ENCODE assay signal across 10 mouse cellular contexts in genomic region chr12:80646377-80646776, GRCm38 (mm10). TPM values are rescaled to one million over a fixed set of nuclear protein-coding genes. Genes with fewer than 3 reads are reported as not detected.
A peak's percentile ranks its signal among the peaks of the same experiment; 100 is the strongest.
DNase-seq lines count a peak whose midpoint lies in the region; ATAC-seq and TF ChIP-seq lines count a peak whose summit lies in the region.
"Had no signal": no experiment of that assay in that cellular context is flagged by ENCODE, and none has a peak within 500 bp of the region (broad histone marks: within the 10 kb centered on the region; RNA-seq: fewer than 3 reads in every experiment).

No protein-coding gene starts in this region.

- peaks cover 17% of the 10 kb centered on the region for H3K4me1 ChIP-seq in kidney, postnatal 0 days (replicated peaks; ENCODE audit: insufficient read depth, low read length)
- H3K4me1 ChIP-seq in embryonic facial prominence, embryonic 15.5 days, result peaks cover 31% of the 10 kb centered on the region
- peaks cover 28% of the 10 kb centered on the region for H3K4me1 ChIP-seq in hindbrain, postnatal 0 days (ENCODE audit: insufficient read depth, low read length)
- peaks cover 36% of the 10 kb centered on the region for H3K4me1 ChIP-seq in midbrain, embryonic 14.5 days (ENCODE audit: control insufficient read depth, insufficient read depth, low read length)

- H3K36me3 ChIP-seq in kidney, postnatal 0 days (ENCODE audit: insufficient read depth, low read length), result no peaks in the 10 kb centered on the region
- H3K36me3 ChIP-seq in embryonic facial prominence, embryonic 15.5 days, result peaks cover 8% of the 10 kb centered on the region; the same call in 1 of the 2 replicates
- no peaks in the 10 kb centered on the region for H3K36me3 ChIP-seq in hindbrain, postnatal 0 days (ENCODE audit: insufficient read depth, low read length)
- H3K36me3 ChIP-seq in midbrain, embryonic 14.5 days (ENCODE audit: control insufficient read depth, insufficient read depth, low read length), result peaks cover 7% of the 10 kb centered on the region

- H3K9ac ChIP-seq in kidney, postnatal 0 days (ENCODE audit: low read depth, low read length), result no peak overlapping the region
- no peak overlapping the region for H3K9ac ChIP-seq in embryonic facial prominence, embryonic 15.5 days
- no peak overlapping the region for H3K9ac ChIP-seq in hindbrain, postnatal 0 days (replicated peaks; ENCODE audit: low read length)
- peak overlapping the region; percentile 36; the same call in 1 of the 2 replicates for H3K9ac ChIP-seq in midbrain, embryonic 14.5 days (replicated peaks; ENCODE audit: low read length)

- 94% methylated on average over 3 of the region's 3 CpGs for WGBS in kidney, postnatal 0 days
- 92% methylated on average over 3 of the region's 3 CpGs for WGBS in embryonic facial prominence, embryonic 15.5 days
- WGBS in hindbrain, postnatal 0 days, result 94% methylated on average over 3 of the region's 3 CpGs
- 98% methylated on average over 3 of the region's 3 CpGs for WGBS in midbrain, embryonic 14.5 days

- H3K27ac ChIP-seq in kidney, postnatal 0 days, result no peak overlapping the region
- no peak overlapping the region for H3K27ac ChIP-seq in embryonic facial prominence, embryonic 15.5 days (replicated peaks)
- no peak overlapping the region for H3K27ac ChIP-seq in hindbrain, postnatal 0 days
- no peak overlapping the region for H3K27ac ChIP-seq in midbrain, embryonic 14.5 days (replicated peaks; ENCODE audit: low read depth, low read length)

- TF ChIP-seq CTCF in kidney, postnatal 0 days (IDR thresholded peaks at IDR 0.05; ENCODE audit: low read depth), result no peak
- no peak for TF ChIP-seq CTCF in hindbrain, postnatal 0 days (IDR thresholded peaks at IDR 0.05; ENCODE audit: low read depth)

- H3K4me3 ChIP-seq in kidney, postnatal 0 days (replicated peaks; ENCODE audit: low read depth, low read length), result no peak overlapping the region
- H3K4me3 ChIP-seq in embryonic facial prominence, embryonic 15.5 days (replicated peaks), result 0 out of 2 replicates have a peak overlapping the region, but pooled peaks have one; percentile 96
- H3K4me3 ChIP-seq in hindbrain, postnatal 0 days (ENCODE audit: low read length), result no peak overlapping the region
- H3K4me3 ChIP-seq in midbrain, embryonic 14.5 days (replicated peaks; ENCODE audit: low read depth, low read length), result no peak overlapping the region

- ATAC-seq in kidney, postnatal 0 days (replicated peaks; ENCODE audit: low FRiP score, low read depth), result no peak
- no peak for ATAC-seq in embryonic facial prominence, embryonic 15.5 days (ENCODE audit: insufficient number of reproducible peaks, low FRiP score, low TSS enrichment, low read depth)
- no peak for ATAC-seq in hindbrain, postnatal 0 days
- ATAC-seq in midbrain, embryonic 14.5 days (ENCODE audit: low FRiP score, low TSS enrichment), result no peak
- ATAC-seq in activated CD4-positive, CD25-positive, alpha-beta regulatory T cell, adult 4 months, result no peak

- no peak for DNase-seq in kidney, postnatal 0 days (ENCODE audit: low spot score)
- no peak for DNase-seq in kidney, adult 18-20 months
- DNase-seq in hindbrain, postnatal 0 days (ENCODE audit: low spot score), result no peak
- DNase-seq in midbrain, embryonic 14.5 days, result no peak
- DNase-seq in cerebellum, postnatal 25 days, result no peak
- no peak for DNase-seq in testis, postnatal 10 days (ENCODE audit: low spot score)
- DNase-seq: gastrocnemius, postnatal 14 days; kidney, postnatal 4 days had no signal

- H3K27me3 ChIP-seq in kidney, postnatal 0 days (ENCODE audit: insufficient read depth, low read length), result no peaks in the 10 kb centered on the region
- H3K27me3 ChIP-seq in embryonic facial prominence, embryonic 15.5 days, result no peaks in the 10 kb centered on the region
- H3K27me3 ChIP-seq in hindbrain, postnatal 0 days (ENCODE audit: insufficient read depth, low read length), result no peaks in the 10 kb centered on the region
- no peaks in the 10 kb centered on the region for H3K27me3 ChIP-seq in midbrain, embryonic 14.5 days (ENCODE audit: control insufficient read depth, insufficient read depth, low read length)

- H3K9me3 ChIP-seq in kidney, postnatal 0 days (replicated peaks; ENCODE audit: low read length), result no peaks in the 10 kb centered on the region
- no peaks in the 10 kb centered on the region for H3K9me3 ChIP-seq in embryonic facial prominence, embryonic 15.5 days (replicated peaks)
- no peaks in the 10 kb centered on the region for H3K9me3 ChIP-seq in hindbrain, postnatal 0 days (ENCODE audit: low read length)
- H3K9me3 ChIP-seq in midbrain, embryonic 14.5 days (ENCODE audit: control insufficient read depth, low read length), result no peaks in the 10 kb centered on the region

- peak overlapping the region; percentile 81; the same call in 1 of the 2 replicates for H3K4me2 ChIP-seq in kidney, postnatal 0 days (ENCODE audit: low read length)
- peak overlapping the region; percentile 72 for H3K4me2 ChIP-seq in embryonic facial prominence, embryonic 15.5 days (replicated peaks)
- peak overlapping the region; percentile 75 for H3K4me2 ChIP-seq in hindbrain, postnatal 0 days (ENCODE audit: low read depth, low read length)
- H3K4me2 ChIP-seq in midbrain, embryonic 14.5 days (ENCODE audit: low read length), result peak overlapping the region; percentile 96

RNA-seq across cellular contexts. Expression of gene Erh, which starts 2.2 kb away (rescaled TPM):
- polyA plus RNA-seq in kidney, postnatal 0 days (2015; fragmentation: Nextera tagmentation; extraction: Ambion mirVana), result 210 and 215 TPM in 2 replicates
- 244 and 251 TPM in 2 replicates for polyA plus RNA-seq in embryonic facial prominence, embryonic 15.5 days (2015; fragmentation: Nextera tagmentation; extraction: Ambion mirVana)
- 62.1 and 95.6 TPM in 2 replicates for total RNA-seq in hindbrain, postnatal 0 days (2014; rRNA removed)
- polyA plus RNA-seq in hindbrain, postnatal 0 days (2015; fragmentation: Nextera tagmentation; extraction: Ambion mirVana), result 278 and 295 TPM in 2 replicates
- polyA plus RNA-seq in midbrain, embryonic 14.5 days (2014; fragmentation: Nextera tagmentation; extraction: Ambion mirVana), result 258 and 288 TPM in 2 replicates
- polyA plus RNA-seq in activated CD4-positive, CD25-positive, alpha-beta regulatory T cell, adult 4 months (2017; shearing (Covaris generic)), result 100 to 1,000 TPM; 110 to 140 TPM

RNA-seq across cellular contexts. Expression of gene Slc39a9, which starts 2.7 kb away (rescaled TPM):
- 21.1 and 21.2 TPM in 2 replicates for polyA plus RNA-seq in kidney, postnatal 0 days (2015; fragmentation: Nextera tagmentation; extraction: Ambion mirVana)
- 23.2 and 25.8 TPM in 2 replicates for polyA plus RNA-seq in embryonic facial prominence, embryonic 15.5 days (2015; fragmentation: Nextera tagmentation; extraction: Ambion mirVana)
- 19.4 and 33.1 TPM in 2 replicates for total RNA-seq in hindbrain, postnatal 0 days (2014; rRNA removed)
- 17.7 and 17.8 TPM in 2 replicates for polyA plus RNA-seq in hindbrain, postnatal 0 days (2015; fragmentation: Nextera tagmentation; extraction: Ambion mirVana)
- polyA plus RNA-seq in midbrain, embryonic 14.5 days (2014; fragmentation: Nextera tagmentation; extraction: Ambion mirVana), result 20.2 and 29.5 TPM in 2 replicates
- polyA plus RNA-seq in activated CD4-positive, CD25-positive, alpha-beta regulatory T cell, adult 4 months (2017; shearing (Covaris generic)), result 10 to 100 TPM; 21.0 to 24.3 TPM

RNA-seq across cellular contexts. Expression of gene Plekhd1, which starts 46.0 kb away (rescaled TPM):
- 3.5 and 4.0 TPM in 2 replicates for polyA plus RNA-seq in kidney, postnatal 0 days (2015; fragmentation: Nextera tagmentation; extraction: Ambion mirVana)
- 0.32 and 0.39 TPM in 2 replicates for polyA plus RNA-seq in embryonic facial prominence, embryonic 15.5 days (2015; fragmentation: Nextera tagmentation; extraction: Ambion mirVana)
- 7.1 and 9.8 TPM in 2 replicates for total RNA-seq in hindbrain, postnatal 0 days (2014; rRNA removed)
- polyA plus RNA-seq in hindbrain, postnatal 0 days (2015; fragmentation: Nextera tagmentation; extraction: Ambion mirVana), result 6.6 and 7.2 TPM in 2 replicates
- 2.5 and 3.5 TPM in 2 replicates for polyA plus RNA-seq in midbrain, embryonic 14.5 days (2014; fragmentation: Nextera tagmentation; extraction: Ambion mirVana)
- 1 to 10 TPM in 1 of 2 experiments, under 1 TPM in 1; 0.36 to 1.3 TPM for polyA plus RNA-seq in activated CD4-positive, CD25-positive, alpha-beta regulatory T cell, adult 4 months (2017; shearing (Covaris generic))
